Mouse (Mus musculus): Measurements from ENCODE around the gene Myh14.

The Myh14 gene

DNA sequence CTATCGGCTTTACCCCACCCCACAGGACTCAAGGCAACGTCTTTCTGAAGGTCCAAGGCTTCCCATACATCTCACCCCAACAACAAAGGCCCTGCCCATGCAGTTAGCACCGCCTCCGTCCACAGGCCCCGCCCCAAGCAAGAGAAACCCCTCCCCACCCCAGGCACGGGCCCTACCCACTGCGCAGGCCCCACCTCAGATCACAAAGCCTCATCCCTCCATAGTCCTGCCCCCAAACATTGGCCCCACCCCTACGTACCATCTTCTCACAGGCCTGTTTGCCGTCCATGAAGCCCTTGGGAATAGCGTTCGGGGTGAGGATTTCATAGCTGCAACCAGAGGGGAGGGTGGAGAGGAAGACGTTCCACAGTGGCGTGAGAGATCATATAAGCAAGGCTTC lies 38.0 kb downstream of the Myh14 start:
- H3K27me3 ChIP-seq (ENCODE audit: control insufficient read depth, insufficient read depth, low read length, poor library complexity, severe bottlenecking): no peaks in the 10 kb centered on the region
- DNase-seq (ENCODE audit: low read depth, low spot score): no peak
- H3K36me3 ChIP-seq (ENCODE audit: control insufficient read depth, insufficient read depth, low read length, poor library complexity, severe bottlenecking): no peaks in the 10 kb centered on the region

DNA sequence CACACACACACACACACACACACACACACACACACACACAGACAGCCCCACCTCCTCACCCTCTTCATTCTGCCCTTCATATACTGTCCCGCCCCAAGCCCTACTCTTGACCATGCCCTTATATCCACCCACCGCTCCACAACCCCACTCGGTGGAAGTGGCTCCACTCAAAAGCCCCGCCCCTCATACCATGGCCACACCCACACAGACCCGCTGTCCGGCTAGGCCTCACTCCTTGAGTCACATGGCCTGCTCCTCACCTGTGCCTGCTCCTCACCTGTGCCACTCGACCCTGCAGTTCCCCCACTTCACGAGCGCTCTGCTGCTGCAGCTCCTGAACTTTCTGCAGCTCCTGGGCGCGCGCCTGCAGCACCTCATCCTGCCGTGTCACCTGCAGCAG lies 40.2 kb downstream of the Myh14 start:
- H3K36me3 ChIP-seq (ENCODE audit: control insufficient read depth, insufficient read depth, low read length, poor library complexity, severe bottlenecking): no peaks in the 10 kb centered on the region
- no peaks in the 10 kb centered on the region for H3K27me3 ChIP-seq (ENCODE audit: control insufficient read depth, insufficient read depth, low read length, poor library complexity, severe bottlenecking)
- no peak for DNase-seq (ENCODE audit: low read depth, low spot score)

DNA sequence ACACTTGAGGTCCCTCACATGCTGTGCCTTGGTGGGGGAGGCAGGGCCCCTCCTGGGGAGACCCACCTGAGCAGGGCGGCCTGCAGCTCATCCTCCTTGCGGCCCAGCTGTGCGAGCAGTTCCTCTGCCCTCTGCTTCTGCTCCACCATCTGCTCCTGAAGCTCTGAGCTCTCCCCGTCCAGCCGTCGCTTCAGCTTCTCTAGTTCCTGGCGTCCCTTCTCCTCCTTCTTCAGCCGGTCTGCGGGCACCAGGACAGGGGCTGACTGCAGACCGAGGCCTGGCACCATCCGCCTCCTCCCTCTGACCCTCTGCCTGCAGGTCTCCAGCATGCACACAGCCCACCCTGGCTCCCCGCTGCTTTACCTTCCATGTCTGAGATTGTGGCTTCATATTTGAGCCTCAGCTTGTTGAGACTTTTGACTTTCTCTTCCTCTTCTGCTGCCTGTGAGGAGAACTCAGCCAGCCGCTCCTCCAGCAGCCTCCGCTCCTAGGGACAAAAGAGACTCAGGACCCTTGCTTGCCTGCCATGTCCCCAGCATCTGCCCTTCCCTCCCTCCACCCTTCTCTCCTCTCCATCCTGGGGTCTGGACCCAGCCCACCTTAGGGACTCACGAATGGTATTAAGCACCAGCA lies 42.1 kb downstream of the Myh14 start:
- H3K36me3 ChIP-seq (ENCODE audit: control insufficient read depth, insufficient read depth, low read length, poor library complexity, severe bottlenecking): no peaks in the 10 kb centered on the region
- no peak for DNase-seq (ENCODE audit: low read depth, low spot score)
- H3K27me3 ChIP-seq (ENCODE audit: control insufficient read depth, insufficient read depth, low read length, poor library complexity, severe bottlenecking): no peaks in the 10 kb centered on the region

DNA sequence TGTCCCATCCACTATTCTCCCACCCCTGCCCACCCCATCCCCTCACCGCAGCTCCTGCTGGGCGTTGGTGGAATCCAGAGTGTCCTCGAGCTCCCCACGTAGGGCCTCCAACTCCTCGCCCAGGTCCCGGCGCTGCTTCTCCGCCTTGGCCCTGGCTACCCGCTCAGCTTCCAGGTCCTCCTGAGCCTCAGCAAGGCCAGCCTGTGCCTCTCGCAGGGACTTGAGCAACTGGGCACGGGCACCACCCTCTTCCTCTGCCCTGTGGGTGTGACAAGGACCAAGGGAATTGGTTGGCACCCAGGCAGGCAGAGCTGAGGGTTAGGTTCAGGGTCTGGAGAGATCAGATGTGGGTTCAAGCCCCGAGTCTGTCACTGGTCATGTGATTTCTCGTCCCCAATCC lies 43.7 kb downstream of the Myh14 start:
- Histone ChIP-seq H3K36me3 (ENCODE audit: control insufficient read depth, insufficient read depth, low read length, poor library complexity, severe bottlenecking) (no peaks in the 10 kb centered on the region), H3K27me3 (ENCODE audit: control insufficient read depth, insufficient read depth, low read length, poor library complexity, severe bottlenecking) (no peaks in the 10 kb centered on the region)
- DNase-seq (ENCODE audit: low read depth, low spot score): no peak

DNA sequence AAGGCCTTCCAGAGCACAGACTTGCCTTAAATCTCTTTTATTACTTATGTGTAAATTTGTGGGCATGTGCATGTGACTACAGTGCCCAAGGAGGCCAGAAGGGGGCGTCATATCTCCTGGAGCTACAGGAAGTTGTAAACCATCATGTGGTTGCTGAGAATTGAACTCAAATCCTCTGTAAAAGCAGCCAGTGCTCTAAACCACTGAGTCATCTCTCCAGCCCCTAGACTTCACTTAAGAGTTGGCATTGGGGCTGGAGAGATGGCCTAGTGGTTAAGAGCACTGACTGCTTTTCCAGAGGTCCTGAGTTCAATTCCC lies 44.6 kb downstream of the Myh14 start:
- no peak for DNase-seq (ENCODE audit: low read depth, low spot score)
- no peaks in the 10 kb centered on the region for H3K27me3 ChIP-seq (ENCODE audit: control insufficient read depth, insufficient read depth, low read length, poor library complexity, severe bottlenecking)
- no peaks in the 10 kb centered on the region for H3K36me3 ChIP-seq (ENCODE audit: control insufficient read depth, insufficient read depth, low read length, poor library complexity, severe bottlenecking)

DNA sequence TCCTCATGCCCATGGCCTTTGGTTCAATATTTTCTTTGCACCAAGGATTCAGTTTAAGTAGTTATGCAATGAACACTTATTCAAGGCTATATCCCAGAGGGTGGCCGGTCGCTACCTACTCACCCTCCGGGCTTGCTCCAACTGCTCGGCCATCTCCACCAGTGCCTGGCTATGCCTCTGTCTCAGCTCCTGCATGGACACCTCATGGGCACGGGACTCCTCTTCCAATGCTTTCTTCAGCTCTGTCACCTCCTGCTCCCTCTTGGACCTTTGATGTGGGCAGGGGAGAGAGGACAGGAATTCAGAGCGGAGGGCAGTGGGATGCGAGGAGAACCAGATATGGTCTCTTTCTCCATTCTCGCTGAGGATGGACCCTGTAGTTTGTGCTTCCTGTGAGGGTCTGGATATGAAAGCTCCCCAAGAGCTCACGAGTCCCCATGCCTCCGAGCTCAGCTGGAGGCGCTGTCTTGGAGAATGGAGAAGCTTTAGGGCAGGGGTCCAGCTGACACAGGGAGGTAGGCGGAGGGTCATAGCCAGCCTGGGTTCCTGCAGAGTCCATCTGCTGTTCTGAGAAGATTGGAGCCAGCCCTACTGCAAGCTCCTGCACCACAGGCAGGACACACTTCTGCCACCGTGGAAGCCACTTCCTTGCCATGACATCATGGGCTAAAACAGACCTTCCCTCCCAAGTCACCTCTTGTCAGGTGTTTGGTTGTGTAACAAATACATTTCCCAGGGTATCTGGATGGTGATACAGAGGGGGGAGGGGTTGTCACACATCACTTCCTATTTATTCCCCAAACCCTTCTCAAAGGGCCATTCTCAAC lies 45.2 kb downstream of the Myh14 start:
- no peak for DNase-seq (ENCODE audit: low read depth, low spot score)
- Histone ChIP-seq H3K36me3 (ENCODE audit: control insufficient read depth, insufficient read depth, low read length, poor library complexity, severe bottlenecking) (no peaks in the 10 kb centered on the region), H3K27me3 (ENCODE audit: control insufficient read depth, insufficient read depth, low read length, poor library complexity, severe bottlenecking) (no peaks in the 10 kb centered on the region)

DNA sequence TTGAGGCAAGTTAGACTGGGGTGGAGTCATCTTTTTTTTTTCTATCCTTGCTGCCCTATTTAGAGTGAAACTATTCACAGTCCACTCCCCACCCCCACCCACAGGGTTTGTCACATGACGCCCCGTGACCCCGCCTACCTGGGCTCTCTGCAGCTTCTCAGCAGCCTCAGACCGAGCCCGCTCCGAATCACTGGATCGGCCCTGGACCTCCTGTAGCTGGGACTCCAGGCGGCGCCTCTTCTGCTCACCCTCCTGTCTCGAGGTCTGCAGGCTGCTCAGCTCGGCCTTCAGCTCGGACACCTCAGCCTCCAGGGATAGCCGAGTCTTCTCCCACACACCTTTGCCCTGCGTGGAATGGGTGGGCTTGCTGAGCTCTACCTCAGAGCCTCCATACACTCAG lies 45.8 kb downstream of the Myh14 start:
- Histone ChIP-seq H3K36me3 (ENCODE audit: control insufficient read depth, insufficient read depth, low read length, poor library complexity, severe bottlenecking) (no peaks in the 10 kb centered on the region), H3K27me3 (ENCODE audit: control insufficient read depth, insufficient read depth, low read length, poor library complexity, severe bottlenecking) (no peaks in the 10 kb centered on the region)
- no peak for DNase-seq (ENCODE audit: low read depth, low spot score)

DNA sequence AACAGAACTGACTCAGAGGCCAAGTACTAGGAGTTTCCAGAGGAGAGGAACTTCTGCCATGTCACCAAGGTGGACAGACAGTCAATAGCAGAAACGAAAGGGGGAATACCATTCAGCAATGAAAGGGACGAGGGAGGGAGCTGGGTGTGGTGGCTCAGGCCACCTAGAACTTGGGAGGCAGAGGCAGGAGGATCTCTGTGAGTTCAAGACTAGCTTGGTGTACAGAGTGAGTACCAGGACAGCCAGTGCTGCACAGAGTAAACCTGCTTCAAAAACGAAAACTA lies 46.2 kb downstream of the Myh14 start:
- Histone ChIP-seq H3K36me3 (ENCODE audit: control insufficient read depth, insufficient read depth, low read length, poor library complexity, severe bottlenecking) (no peaks in the 10 kb centered on the region), H3K27me3 (ENCODE audit: control insufficient read depth, insufficient read depth, low read length, poor library complexity, severe bottlenecking) (no peaks in the 10 kb centered on the region)
- DNase-seq (ENCODE audit: low read depth, low spot score): no peak

DNA sequence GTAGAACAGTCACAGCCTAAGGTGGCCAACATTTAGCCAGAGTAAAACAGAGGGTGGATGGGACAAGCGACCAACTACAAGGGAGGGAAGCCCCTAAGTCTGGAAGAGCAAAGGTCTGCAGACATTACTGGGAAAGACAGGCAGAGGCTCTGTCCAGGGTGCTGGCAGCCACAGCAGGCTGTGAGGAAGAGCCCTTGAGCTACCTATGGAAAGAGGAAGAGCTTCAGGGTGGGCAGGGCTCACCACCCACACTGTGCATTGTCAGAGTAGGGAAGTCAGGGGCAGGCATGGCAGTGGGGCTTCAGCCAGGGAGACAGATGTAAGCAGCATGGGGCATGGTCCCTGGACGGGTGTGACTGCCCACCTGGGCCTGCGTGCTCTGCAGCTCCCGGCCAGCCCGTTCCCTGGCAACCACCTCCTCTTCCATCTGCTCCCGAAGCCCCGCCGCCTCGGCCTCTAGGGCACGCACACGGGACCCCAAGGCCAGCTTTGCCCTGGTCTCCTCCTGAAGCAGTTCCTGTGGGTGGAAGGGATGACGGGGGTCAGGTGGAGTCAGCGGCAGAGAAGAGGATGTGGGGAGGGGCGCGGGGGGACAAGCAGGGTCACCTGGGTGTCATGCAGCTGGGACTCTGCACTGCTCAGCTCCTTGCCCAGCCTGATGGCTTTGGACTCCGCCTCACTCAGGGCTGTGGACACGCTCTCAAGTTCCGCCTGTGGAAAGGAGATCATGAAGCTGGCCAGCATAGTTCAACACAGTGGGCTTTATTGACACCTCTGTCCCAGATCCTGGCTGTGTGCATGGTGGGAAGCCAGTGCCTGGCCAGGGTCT lies 46.7 kb downstream of the Myh14 start:
- no peak for DNase-seq (ENCODE audit: low read depth, low spot score)
- H3K36me3 ChIP-seq (ENCODE audit: control insufficient read depth, insufficient read depth, low read length, poor library complexity, severe bottlenecking): no peaks in the 10 kb centered on the region
- H3K27me3 ChIP-seq (ENCODE audit: control insufficient read depth, insufficient read depth, low read length, poor library complexity, severe bottlenecking): no peaks in the 10 kb centered on the region

DNA sequence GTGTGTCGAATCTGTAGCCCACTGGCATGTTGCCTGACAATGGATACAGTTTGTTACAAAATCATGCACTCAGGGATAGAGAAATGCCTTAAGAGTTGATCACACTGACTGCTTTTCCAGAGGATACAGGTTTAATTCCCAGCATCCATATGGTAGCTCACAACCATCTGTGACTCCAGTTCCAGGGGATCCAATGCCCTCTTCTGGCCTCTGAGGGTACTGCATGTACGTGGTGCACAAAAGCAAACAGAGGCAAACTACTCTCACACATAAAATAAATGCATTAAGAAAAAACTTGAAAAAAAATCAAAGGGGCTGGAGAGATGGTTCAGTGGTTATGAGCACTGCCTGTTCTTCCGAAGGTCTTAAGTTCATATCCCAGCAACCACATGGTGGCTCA lies 53.6 kb downstream of the Myh14 start:
- Histone ChIP-seq H3K27me3 (ENCODE audit: control insufficient read depth, insufficient read depth, low read length, poor library complexity, severe bottlenecking) (no peaks in the 10 kb centered on the region; the same call in 1 of the 2 replicates), H3K36me3 (ENCODE audit: control insufficient read depth, insufficient read depth, low read length, poor library complexity, severe bottlenecking) (no peaks in the 10 kb centered on the region)
- no peak for DNase-seq (ENCODE audit: low read depth, low spot score)

DNA sequence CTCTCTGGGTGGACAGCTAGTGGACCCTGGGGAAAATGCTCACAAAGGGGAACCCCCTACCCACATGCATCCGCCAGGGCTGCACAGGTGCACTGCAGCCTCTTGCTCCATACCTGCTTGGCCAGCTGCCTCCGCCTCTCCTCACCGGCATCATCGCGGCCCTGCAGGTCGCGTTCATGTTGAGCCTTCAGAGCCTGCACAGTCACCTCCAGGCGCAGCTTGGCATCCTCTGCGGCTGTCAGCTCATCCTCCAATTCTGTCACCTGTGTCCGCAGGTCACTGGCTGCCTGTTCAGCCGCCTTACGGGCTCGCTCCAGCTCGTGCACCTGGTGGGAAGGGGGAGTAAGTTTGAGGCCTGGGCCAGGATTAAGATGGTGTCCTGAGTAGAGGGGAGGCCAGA lies 54.7 kb downstream of the Myh14 start:
- DNase-seq (ENCODE audit: low read depth, low spot score): no peak
- Histone ChIP-seq H3K27me3 (ENCODE audit: control insufficient read depth, insufficient read depth, low read length, poor library complexity, severe bottlenecking) (no peaks in the 10 kb centered on the region; the same call in 1 of the 2 replicates), H3K36me3 (ENCODE audit: control insufficient read depth, insufficient read depth, low read length, poor library complexity, severe bottlenecking) (no peaks in the 10 kb centered on the region)

DNA sequence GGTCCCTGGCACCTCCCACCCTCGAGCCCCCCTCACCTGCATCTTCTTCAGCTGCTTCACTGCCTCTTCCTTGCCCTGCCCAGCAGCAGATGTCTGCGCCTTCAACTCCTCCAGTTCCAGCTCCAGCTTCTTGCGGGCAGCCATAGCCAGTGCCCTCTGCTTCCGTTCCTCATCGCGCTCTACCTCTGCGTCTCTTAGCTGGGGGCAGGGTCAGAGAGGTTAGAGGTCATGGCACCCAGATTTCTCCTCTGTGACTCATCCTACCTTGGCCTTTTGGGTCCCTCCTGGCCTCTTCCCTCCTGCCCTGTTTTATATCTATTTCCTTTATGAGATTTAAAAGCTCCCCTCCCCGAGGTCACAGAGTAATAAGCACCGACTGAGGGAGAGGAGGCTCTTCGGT lies 55.3 kb downstream of the Myh14 start:
- no peak for DNase-seq (ENCODE audit: low read depth, low spot score)
- Histone ChIP-seq H3K27me3 (ENCODE audit: control insufficient read depth, insufficient read depth, low read length, poor library complexity, severe bottlenecking) (no peaks in the 10 kb centered on the region; the same call in 1 of the 2 replicates), H3K36me3 (ENCODE audit: control insufficient read depth, insufficient read depth, low read length, poor library complexity, severe bottlenecking) (no peaks in the 10 kb centered on the region)

DNA sequence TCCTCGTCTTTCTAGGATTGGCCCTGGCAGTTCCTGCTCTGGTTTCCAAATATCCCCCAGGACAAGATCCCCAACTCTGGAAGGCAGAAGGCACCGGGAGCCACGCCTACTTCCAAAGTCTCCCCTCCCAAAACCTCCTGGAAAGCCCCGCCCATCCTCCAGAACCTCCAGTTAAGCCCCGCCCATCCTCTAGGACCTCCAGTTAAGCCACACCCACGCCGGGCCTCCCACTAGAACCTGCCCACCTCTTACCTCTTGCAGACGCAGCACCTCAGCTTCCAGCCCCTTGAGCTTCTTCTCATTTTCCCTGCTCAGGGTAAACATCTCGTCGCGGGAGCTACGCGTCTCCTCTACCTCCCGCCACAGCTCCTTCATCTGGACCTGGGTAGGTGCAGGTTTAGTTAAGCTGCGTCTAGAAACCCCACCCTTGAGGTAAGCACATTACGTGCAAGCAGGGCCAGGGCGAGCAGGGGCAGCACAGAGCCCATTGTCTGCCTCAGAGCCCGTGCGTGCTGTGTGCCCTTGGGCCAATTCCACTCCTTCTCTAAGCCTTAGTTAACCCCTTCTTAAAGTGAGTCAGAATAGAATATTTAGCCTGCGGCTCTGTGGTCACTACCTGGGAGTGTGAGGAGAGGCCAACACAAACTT lies 56.5 kb downstream of the Myh14 start:
- DNase-seq (ENCODE audit: low read depth, low spot score): no peak
- H3K36me3 ChIP-seq (ENCODE audit: control insufficient read depth, insufficient read depth, low read length, poor library complexity, severe bottlenecking): no peaks in the 10 kb centered on the region
- no peaks in the 10 kb centered on the region; the same call in 1 of the 2 replicates for H3K27me3 ChIP-seq (ENCODE audit: control insufficient read depth, insufficient read depth, low read length, poor library complexity, severe bottlenecking)

DNA sequence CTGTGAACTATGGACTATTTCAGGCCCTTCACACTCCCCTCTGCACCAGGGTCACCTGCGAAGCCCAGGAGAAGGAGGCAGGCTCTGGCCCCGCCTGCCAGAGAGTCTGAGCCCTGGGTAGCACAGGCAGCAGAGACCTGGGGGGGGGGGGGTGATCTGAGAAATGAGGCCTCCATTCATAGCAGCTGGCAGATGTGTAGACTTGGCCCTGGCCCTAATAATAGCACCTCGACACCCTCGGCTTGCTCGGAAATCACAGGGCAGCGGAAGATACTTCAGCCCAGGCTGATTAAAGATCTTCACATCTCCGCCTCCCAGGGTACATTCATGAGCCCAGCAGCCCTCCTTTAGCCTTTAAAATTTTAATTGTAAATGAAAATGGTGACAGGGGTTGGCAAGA lies 58.5 kb downstream of the Myh14 start:
- Histone ChIP-seq H3K27me3 (ENCODE audit: control insufficient read depth, insufficient read depth, low read length, poor library complexity, severe bottlenecking) (no peaks in the 10 kb centered on the region; the same call in 1 of the 2 replicates), H3K36me3 (ENCODE audit: control insufficient read depth, insufficient read depth, low read length, poor library complexity, severe bottlenecking) (no peaks in the 10 kb centered on the region)
- no peak for DNase-seq (ENCODE audit: low read depth, low spot score)

Measured in splenic B cell, adult 2 months (primary cell).